11 mouse cellular contexts compared by ENCODE assay signal in the genomic region with DNA sequence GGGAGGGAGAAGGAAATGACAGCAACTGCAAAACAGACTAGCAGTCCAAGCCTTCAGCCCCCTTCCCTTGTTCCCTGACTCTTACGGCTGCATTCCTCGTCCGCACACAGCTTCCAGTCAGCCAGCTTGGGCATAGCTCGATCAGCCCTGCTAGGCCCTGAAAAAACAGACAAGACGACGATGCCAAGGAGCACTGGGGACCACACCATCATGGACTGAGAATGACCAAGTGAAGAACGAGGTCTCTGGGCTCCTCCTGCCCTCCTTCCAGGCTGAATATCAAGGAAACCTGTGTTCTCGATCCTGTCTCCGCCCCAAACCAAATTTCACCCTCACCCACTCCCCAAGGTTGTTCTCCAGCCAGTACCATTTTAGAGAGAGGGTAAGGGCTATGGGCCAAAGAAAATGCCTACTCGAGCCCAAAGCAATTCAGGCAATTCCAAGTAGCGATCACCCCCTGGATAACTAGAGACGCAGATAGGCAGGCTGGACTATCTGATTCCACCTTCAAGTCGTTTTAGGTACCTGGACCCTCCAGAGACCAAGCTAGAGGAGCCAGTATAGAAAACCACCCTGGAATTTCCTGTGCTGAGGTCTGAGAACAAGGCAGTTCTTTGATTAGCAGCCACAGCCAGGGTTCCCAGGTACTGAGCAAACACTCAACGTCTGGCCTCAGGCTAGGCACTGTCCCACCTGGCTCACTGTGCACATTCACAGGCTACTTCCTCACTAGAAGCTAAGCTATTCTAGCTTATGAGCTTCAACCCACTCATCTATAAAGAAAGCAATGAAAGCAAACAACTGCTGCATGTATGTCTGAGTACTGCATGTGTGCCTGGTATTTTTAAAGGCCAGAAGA. TPM values are rescaled to one million over a fixed set of nuclear protein-coding genes. Genes with fewer than 3 reads are reported as not detected.
DNase-seq lines count a peak whose midpoint lies in the region; ATAC-seq and TF ChIP-seq lines count a peak whose summit lies in the region.
"Had no signal": no experiment of that assay in that cellular context is flagged by ENCODE, and none has a peak within 500 bp of the region (broad histone marks: within the 10 kb centered on the region; RNA-seq: fewer than 3 reads in every experiment).

TSS of gene Gm21983 (minus strand) at position 250 of the 859 bp plus-strand sequence.
TSS of gene Mia (minus strand) at position 321 of the 859 bp plus-strand sequence.

- 46% methylated on average over 14 of the region's 14 CpGs for WGBS in lung, embryonic 14.5 days
- WGBS in stomach, embryonic 15.5 days = 64% methylated on average over 14 of the region's 14 CpGs

- no peak for ATAC-seq in cerebellum, adult (ENCODE audit: insufficient number of reproducible peaks, low FRiP score, low TSS enrichment)
- peak; percentile 4; the same call in 1 of the 2 replicates for ATAC-seq in lung, embryonic 14.5 days (ENCODE audit: insufficient read depth)
- ATAC-seq in stomach, embryonic 15.5 days (ENCODE audit: insufficient read depth, low FRiP score, low read depth) = no peak

- H3K36me3 ChIP-seq in lung, embryonic 14.5 days (ENCODE audit: insufficient read depth) = peaks cover 33% of the 10 kb centered on the region
- H3K36me3 ChIP-seq in stomach, embryonic 15.5 days = peaks cover 22% of the 10 kb centered on the region

- H3K4me2 ChIP-seq in lung, embryonic 14.5 days = peak within 1 kb of the TSS; percentile 67
- no peak within 1 kb of the TSS for H3K4me2 ChIP-seq in stomach, embryonic 15.5 days

- peak; percentile 83 for DNase-seq in cerebellum, postnatal 10 days
- no peak for DNase-seq in layer of hippocampus, adult 2 months (ENCODE audit: low spot score in 2 of 2)
- DNase-seq in layer of hippocampus, postnatal 14 days (ENCODE audit: low spot score in 2 of 2) = no peak
- peak; percentile 76 for DNase-seq in lung, embryonic 14.5 days
- DNase-seq in yolk sac, embryonic 10.5 days (ENCODE audit: low spot score) = no peak
- no peak for DNase-seq in spleen, postnatal 10 days (ENCODE audit: low spot score in 2 of 2)
- DNase-seq: thymus, postnatal 25 days had no signal

- no peaks in the 10 kb centered on the region for H3K27me3 ChIP-seq in lung, embryonic 14.5 days (ENCODE audit: insufficient read depth, low read length)
- no peaks in the 10 kb centered on the region for H3K27me3 ChIP-seq in stomach, embryonic 15.5 days (replicated peaks)

- TF ChIP-seq CTCF in layer of hippocampus, adult 2 months (conservative IDR thresholded peaks at IDR 0.05) = no peak
- no peak for TF ChIP-seq CTCF in lung, embryonic 14.5 days (IDR thresholded peaks at IDR 0.05; ENCODE audit: low read depth)

- no peak within 1 kb of the TSS for H3K4me3 ChIP-seq in layer of hippocampus, adult 2 months
- H3K4me3 ChIP-seq in lung, embryonic 14.5 days (ENCODE audit: low read depth, low read length) = peak within 1 kb of the TSS; percentile 61
- no peak within 1 kb of the TSS for H3K4me3 ChIP-seq in stomach, embryonic 15.5 days (replicated peaks)

- no peaks in the 10 kb centered on the region for H3K9me3 ChIP-seq in lung, embryonic 14.5 days (ENCODE audit: low read depth, low read length)
- H3K9me3 ChIP-seq in stomach, embryonic 15.5 days = no peaks in the 10 kb centered on the region

- peaks cover 9% of the 10 kb centered on the region for H3K4me1 ChIP-seq in lung, embryonic 14.5 days (ENCODE audit: insufficient read depth)
- peaks cover 11% of the 10 kb centered on the region; the same call in 1 of the 2 replicates for H3K4me1 ChIP-seq in stomach, embryonic 15.5 days

- H3K9ac ChIP-seq in lung, embryonic 14.5 days = peak within 1 kb of the TSS; percentile 36
- H3K9ac ChIP-seq in stomach, embryonic 15.5 days = no peak within 1 kb of the TSS

- peak within 1 kb of the TSS; percentile 86 for H3K27ac ChIP-seq in layer of hippocampus, adult 2 months
- H3K27ac ChIP-seq in lung, embryonic 14.5 days (ENCODE audit: low read depth) = peak within 1 kb of the TSS; percentile 92
- H3K27ac ChIP-seq in stomach, embryonic 15.5 days = peak within 1 kb of the TSS; percentile 67

RNA-seq across cellular contexts. Expression of gene Gm21983, which starts in this region (rescaled TPM):
- not detected for total RNA-seq in layer of hippocampus, adult 2 months (2021)
- not detected for total RNA-seq in layer of hippocampus, postnatal 14 days (2021)
- polyA plus RNA-seq in lung, embryonic 14.5 days (2014; fragmentation: Nextera tagmentation; extraction: Ambion mirVana) = 0.55 and 1.5 TPM in 2 replicates
- polyA plus RNA-seq in stomach, embryonic 15.5 days (2015; fragmentation: Nextera tagmentation; extraction: Ambion mirVana) = 0.59 TPM in 1 of 2 replicates, not detected in the other
- total RNA-seq: gastrocnemius, adult 8-10 months had no signal
- polyA plus RNA-seq: intestine, embryonic 14.5 days had no signal

RNA-seq across cellular contexts. Expression of gene Mia, which starts in this region (rescaled TPM):
- 1 to 10 TPM; 2.2 to 2.7 TPM for total RNA-seq in layer of hippocampus, adult 2 months (2021)
- total RNA-seq in layer of hippocampus, postnatal 14 days (2021) = 10 to 100 TPM in 1 of 2 experiments, 1 to 10 TPM in 1; 5.6 to 15.8 TPM
- polyA plus RNA-seq in lung, embryonic 14.5 days (2014; fragmentation: Nextera tagmentation; extraction: Ambion mirVana) = 155 and 161 TPM in 2 replicates
- polyA plus RNA-seq in stomach, embryonic 15.5 days (2015; fragmentation: Nextera tagmentation; extraction: Ambion mirVana) = 12.3 and 21.2 TPM in 2 replicates

Comparison
In these comparisons a context has a peak if more than half of its experiments do, and no peak if none do; other contexts are left out.
1. DNase-seq: peak in cerebellum, postnatal 10 days (2 of 2) and lung, embryonic 14.5 days (single experiment); none in layer of hippocampus, adult 2 months (0 of 2), layer of hippocampus, postnatal 14 days (0 of 2), yolk sac, embryonic 10.5 days (single experiment) and spleen, postnatal 10 days (0 of 2).
2. Peak in every context shown above with its lines, with median percentiles within 50 percentile points of each other: H3K27ac ChIP-seq.